8 mouse cellular contexts compared by ENCODE assay signal in the genomic region with DNA sequence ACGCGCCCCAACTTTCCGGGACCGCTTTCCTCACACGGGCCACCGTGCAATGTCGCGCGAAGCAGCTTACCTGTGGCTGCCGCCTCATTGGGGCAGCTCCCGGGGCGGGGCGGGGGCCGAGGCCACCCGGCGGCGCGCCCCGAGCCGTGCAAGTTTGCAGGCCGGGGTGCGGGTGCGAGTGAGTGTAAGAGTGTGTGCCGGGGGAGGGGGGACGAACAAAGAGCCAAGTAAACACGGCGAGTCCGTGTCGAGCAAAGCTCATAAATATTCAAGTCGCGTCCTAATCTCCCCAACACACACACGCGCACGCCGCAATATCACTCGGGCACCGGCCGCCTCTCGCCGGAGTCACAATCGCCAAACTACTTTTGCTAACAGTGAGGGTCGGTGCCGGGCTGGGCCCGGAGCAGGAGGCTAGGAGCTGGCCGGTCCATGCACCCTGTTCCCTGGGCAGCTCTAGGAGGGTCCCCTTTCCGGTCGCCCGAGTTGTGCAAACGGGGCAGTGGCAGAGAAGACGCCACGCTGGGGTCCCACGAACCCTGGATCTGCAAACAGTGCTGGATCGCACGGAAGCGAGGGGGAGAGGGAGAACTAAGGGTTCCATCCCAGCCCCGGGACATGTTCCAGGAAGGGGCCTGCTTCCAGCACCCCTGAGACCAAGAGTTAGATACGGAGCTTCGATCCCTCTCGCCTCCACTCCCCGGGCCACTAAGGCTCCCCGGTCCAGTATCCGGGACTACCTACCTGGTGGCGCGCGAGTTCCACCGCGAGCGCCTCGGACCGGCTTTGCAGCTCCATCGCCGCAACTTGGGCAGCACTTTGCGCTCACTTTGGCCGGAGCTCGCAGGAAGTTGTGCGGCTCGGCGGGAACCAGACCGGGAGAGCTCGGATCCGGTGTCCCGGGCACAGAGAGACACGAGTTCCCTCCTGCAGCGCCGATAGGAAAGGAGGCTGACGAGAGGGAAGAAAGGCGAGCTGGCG. TPM values are rescaled to one million over a fixed set of nuclear protein-coding genes. Genes with fewer than 3 reads are reported as not detected.
DNase-seq lines count a peak whose midpoint lies in the region; ATAC-seq lines count a peak whose summit lies in the region.

No protein-coding gene starts in this region.

- under 1% methylated on average over 88 of the region's 88 CpGs for WGBS in limb, embryonic 13.5 days
- WGBS in midbrain, embryonic 14.5 days, result under 1% methylated on average over 88 of the region's 88 CpGs

- peak overlapping the region; percentile 80 for H3K9ac ChIP-seq in limb, embryonic 13.5 days
- H3K9ac ChIP-seq in midbrain, embryonic 14.5 days (replicated peaks; ENCODE audit: low read length), result peak overlapping the region; percentile 77

- DNase-seq in cerebellum, adult 8-10 months, result peak; percentile 63
- DNase-seq in forelimb bud, embryonic 11.5 days (ENCODE audit: low read depth, low spot score), result peak; percentile 20
- peak; percentile 87 for DNase-seq in midbrain, embryonic 14.5 days
- peak; percentile 20 to 32 for DNase-seq in spleen, postnatal 10 days (ENCODE audit: low spot score in 2 of 2)

- ATAC-seq in megakaryocyte, adult 5-6 weeks (ENCODE audit: poor library complexity, severe bottlenecking), result no peak
- ATAC-seq in inflammation-experienced regulatory T-cells, adult 6 months, result peak; percentile 18
- ATAC-seq in limb, embryonic 13.5 days (ENCODE audit: low FRiP score, low read depth), result no peak; the same call in 1 of the 2 replicates
- peak; percentile 34; the same call in 1 of the 2 replicates for ATAC-seq in midbrain, embryonic 14.5 days (ENCODE audit: low FRiP score, low TSS enrichment)

- H3K36me3 ChIP-seq in megakaryocyte, embryonic 14.5 days (replicated peaks; ENCODE audit: low read length), result no peaks in the 10 kb centered on the region
- no peaks in the 10 kb centered on the region for H3K36me3 ChIP-seq in limb, embryonic 13.5 days
- no peaks in the 10 kb centered on the region for H3K36me3 ChIP-seq in midbrain, embryonic 14.5 days (ENCODE audit: control insufficient read depth, insufficient read depth, low read length)

- H3K4me2 ChIP-seq in limb, embryonic 13.5 days (replicated peaks), result peak overlapping the region; percentile 99
- H3K4me2 ChIP-seq in midbrain, embryonic 14.5 days (ENCODE audit: low read length), result peak overlapping the region; percentile 71

- H3K27me3 ChIP-seq in megakaryocyte, embryonic 14.5 days (replicated peaks), result peaks cover 98% of the 10 kb centered on the region
- peaks cover 17% of the 10 kb centered on the region for H3K27me3 ChIP-seq in limb, embryonic 13.5 days
- no peaks in the 10 kb centered on the region for H3K27me3 ChIP-seq in midbrain, embryonic 14.5 days (ENCODE audit: control insufficient read depth, insufficient read depth, low read length)

- H3K27ac ChIP-seq in limb, embryonic 13.5 days, result peak overlapping the region; percentile 85; the same call in 1 of the 2 replicates
- H3K27ac ChIP-seq in midbrain, embryonic 14.5 days (replicated peaks; ENCODE audit: low read depth, low read length), result peak overlapping the region; percentile 91

- peaks cover 41% of the 10 kb centered on the region for H3K4me1 ChIP-seq in megakaryocyte, embryonic 14.5 days
- peaks cover 42% of the 10 kb centered on the region for H3K4me1 ChIP-seq in limb, embryonic 13.5 days
- H3K4me1 ChIP-seq in midbrain, embryonic 14.5 days (ENCODE audit: control insufficient read depth, insufficient read depth, low read length), result peaks cover 36% of the 10 kb centered on the region

- H3K4me3 ChIP-seq in megakaryocyte, embryonic 14.5 days (replicated peaks), result peak overlapping the region; percentile 92
- H3K4me3 ChIP-seq in limb, embryonic 13.5 days, result peak overlapping the region; percentile 73
- peak overlapping the region; percentile 67 for H3K4me3 ChIP-seq in midbrain, embryonic 14.5 days (replicated peaks; ENCODE audit: low read depth, low read length)

- peaks cover 17% of the 10 kb centered on the region for H3K9me3 ChIP-seq in megakaryocyte, embryonic 14.5 days
- H3K9me3 ChIP-seq in limb, embryonic 13.5 days, result no peaks in the 10 kb centered on the region
- no peaks in the 10 kb centered on the region for H3K9me3 ChIP-seq in midbrain, embryonic 14.5 days (ENCODE audit: control insufficient read depth, low read length)

RNA-seq across cellular contexts. Expression of gene Phf21b, which starts 0.6 kb away (rescaled TPM):
- polyA plus RNA-seq in megakaryocyte, embryonic 14.5 days (2012; ENCODE audit: insufficient read depth, low replicate concordance), result 1.2 and 3.5 TPM in 2 replicates
- total RNA-seq in megakaryocyte, adult 5-6 weeks (2015), result 0.09 and 0.14 TPM in 2 replicates
- total RNA-seq in megakaryocyte, adult 5-6 weeks (2017), result 0.22 and 0.69 TPM in 2 replicates
- 1 to 10 TPM in 2 of 3 experiments, under 1 TPM in 1; 0.65 to 2.4 (median 1.6) TPM for polyA plus RNA-seq in inflammation-experienced regulatory T-cells, adult 6 months (2017; shearing (Covaris generic))
- polyA plus RNA-seq in limb, embryonic 13.5 days (2015; fragmentation: Nextera tagmentation; extraction: Ambion mirVana), result 0.48 and 0.73 TPM in 2 replicates
- 21.7 and 27.4 TPM in 2 replicates for polyA plus RNA-seq in midbrain, embryonic 14.5 days (2014; fragmentation: Nextera tagmentation; extraction: Ambion mirVana)

Comparison
In these comparisons a context has a peak if more than half of its experiments do, and no peak if none do; other contexts are left out.
1. ATAC-seq: peak in inflammation-experienced regulatory T-cells, adult 6 months (single experiment) and midbrain, embryonic 14.5 days (single experiment); none in megakaryocyte, adult 5-6 weeks (single experiment) and limb, embryonic 13.5 days (single experiment).
2. DNase-seq: peak in every context shown above with its lines; median percentile 87 in midbrain, embryonic 14.5 days; 63 in cerebellum, adult 8-10 months; 26 in spleen, postnatal 10 days; 20 in forelimb bud, embryonic 11.5 days.
3. Peak in every context shown above with its lines, with median percentiles within 50 percentile points of each other: H3K4me3 ChIP-seq.